Mouse (Mus musculus) adrenal gland, adult (tissue): ENCODE data around the gene Pibf1.

Source experiments
- DNase-seq, 2 experiments: peaks; one replicate each; pipeline ENCODE4 v3.0.0; 2022 to 2023; ENCODE audit warnings: low spot score in 1 of 2; ENCODE audit not compliant: inconsistent age in 2 of 2

Gene Pibf1

DNA sequence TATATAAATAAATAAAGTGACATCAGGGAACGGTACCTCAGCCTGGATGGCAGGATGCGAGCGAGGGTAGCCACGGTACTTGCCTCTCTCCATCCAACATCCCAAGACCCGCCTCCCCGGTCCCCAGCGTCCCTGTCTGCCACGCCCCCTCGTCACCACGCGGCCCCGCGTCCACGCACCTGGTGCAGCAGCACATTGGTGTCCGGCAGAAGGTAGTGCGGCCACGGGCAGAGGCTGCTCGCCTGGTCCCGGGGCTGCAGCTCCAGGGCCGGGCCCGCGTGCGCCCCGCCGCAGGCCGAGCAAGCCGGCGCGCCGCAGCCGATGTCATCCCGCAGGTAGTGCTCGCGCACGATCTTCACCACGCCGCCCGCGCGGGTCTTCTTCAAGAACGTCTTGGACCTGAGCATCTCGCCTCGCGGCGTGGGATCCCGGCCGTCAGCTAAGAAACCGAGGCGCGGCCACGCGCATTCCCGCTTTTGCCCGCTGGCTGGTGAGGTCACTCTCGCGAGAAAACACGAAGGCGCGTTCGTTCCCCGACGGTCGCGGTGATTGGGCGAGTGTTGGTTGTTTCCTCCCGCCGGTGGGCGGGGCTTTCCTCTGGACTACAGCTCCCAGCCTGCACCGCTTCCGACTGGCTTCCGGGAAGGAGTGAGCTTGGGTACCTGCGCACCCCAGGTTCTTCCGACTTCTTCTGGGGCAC, at the start of gene Pibf1, which contains the start of gene Dis3:
Pibf1 (plus strand) TSS at position 158 of the 700 bp plus-strand sequence.
Dis3 (minus strand) TSS at position 504 of the 700 bp plus-strand sequence.
- peak; percentile 99 for DNase-seq

DNA sequence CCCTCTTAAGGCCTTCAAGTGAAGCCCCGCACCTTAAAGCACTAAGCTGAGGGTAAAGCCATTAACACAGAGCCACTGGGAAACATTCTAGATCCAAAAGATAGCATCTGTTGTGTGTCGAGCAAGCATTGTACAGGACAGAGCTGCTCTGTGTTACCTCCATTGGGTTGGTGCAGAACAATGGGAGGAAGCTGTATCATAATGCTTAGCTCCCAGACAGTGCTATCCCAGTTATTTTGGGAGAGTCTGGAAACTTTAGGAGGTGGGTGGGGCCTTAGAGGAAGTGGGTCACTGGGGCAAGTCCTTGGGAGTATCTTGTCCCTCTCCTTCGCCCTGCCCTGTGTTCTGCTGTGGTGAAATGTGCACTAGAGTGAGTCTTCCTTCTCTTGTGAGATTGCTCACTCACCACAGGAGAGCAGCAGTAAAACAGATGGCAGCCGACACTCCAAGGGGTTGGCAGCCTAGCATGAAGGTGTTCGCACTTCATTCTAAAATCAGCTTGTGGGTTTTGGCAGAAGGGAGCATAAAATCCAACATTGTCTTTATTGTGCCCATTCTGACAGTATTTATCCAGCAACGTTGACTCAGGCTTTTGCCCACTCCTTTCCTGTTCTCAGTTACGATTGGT, 40.2 kb upstream of the Pibf1 start:
- DNase-seq = no peak

DNA sequence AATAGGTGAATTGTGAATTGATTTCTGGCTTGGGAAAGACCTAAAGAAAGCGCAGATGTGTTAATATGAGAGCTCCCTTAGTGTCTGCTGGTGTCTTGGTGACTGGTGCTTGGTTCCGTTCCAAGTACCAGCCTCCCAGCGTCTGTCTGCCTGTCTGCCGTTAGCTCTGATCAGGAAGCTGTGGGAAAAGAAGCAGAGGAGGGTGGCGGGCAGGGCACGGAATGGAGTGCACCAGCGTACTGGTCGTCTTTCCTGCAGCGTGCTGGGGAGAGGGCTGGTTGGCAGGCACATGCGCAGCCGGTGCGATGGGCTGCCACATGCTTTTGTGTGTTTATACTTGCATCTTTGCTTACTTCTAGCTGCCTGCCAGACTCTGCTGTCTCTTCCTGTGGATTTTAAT, 38.6 kb upstream of the Pibf1 start:
- DNase-seq = no peak

DNA sequence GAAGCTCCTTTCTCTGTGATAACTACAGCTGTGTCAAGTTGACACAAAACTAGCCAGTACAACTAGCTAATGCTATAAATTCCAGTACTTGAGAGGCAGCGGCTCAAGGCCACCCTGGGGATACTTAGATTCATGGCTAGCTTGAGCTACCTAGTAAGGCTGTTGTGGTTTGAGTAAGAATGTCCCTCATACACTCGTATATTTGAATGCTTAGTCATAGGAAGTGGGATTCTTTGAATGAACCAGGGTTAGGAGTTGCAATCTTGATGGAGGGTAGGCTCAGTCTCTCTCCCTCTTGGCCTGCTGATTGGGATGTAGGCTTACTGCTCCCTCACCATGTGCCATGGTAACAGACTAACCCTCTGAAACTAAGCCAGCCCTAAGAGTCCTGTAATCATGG, 36.1 kb upstream of the Pibf1 start:
- no peak for DNase-seq

DNA sequence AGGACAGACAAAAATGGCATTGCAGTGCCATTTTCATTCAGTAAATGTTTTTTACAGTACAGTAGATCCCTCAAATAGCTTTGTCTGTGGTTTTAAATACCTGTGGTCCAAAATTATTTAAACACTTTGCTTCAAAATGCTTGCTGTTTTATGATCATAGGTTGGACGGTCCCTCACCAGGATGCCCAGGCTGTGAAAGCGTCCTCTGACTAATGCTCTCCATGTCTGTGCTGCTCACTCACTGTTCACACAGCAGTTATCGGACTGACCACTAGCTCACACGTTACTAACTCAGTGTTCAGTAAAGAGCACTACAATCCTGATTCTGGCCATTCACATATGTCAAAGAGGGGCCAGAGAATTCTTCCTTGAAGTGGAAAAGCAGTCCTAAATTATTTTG, 28.1 kb upstream of the Pibf1 start:
- no peak for DNase-seq

DNA sequence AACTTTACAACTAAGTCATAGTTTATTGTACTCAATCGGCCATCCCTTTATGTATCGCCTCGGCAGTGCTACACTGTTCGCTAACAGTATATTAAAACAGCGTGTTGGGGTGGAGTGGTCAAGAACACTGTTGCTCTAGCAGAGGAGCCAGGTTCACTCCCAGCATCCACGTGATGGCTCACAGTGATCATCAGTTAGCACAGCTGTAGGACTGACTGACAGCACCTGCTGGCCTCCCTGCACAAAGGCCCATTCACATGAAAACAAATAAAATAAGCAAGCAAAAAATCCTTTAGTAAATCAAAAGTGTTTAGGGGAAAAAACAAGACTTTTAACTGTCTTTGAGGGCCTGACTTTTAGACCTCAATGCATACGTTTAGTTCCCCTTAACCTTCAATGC, 10.3 kb upstream of the Pibf1 start:
- DNase-seq = no peak

DNA sequence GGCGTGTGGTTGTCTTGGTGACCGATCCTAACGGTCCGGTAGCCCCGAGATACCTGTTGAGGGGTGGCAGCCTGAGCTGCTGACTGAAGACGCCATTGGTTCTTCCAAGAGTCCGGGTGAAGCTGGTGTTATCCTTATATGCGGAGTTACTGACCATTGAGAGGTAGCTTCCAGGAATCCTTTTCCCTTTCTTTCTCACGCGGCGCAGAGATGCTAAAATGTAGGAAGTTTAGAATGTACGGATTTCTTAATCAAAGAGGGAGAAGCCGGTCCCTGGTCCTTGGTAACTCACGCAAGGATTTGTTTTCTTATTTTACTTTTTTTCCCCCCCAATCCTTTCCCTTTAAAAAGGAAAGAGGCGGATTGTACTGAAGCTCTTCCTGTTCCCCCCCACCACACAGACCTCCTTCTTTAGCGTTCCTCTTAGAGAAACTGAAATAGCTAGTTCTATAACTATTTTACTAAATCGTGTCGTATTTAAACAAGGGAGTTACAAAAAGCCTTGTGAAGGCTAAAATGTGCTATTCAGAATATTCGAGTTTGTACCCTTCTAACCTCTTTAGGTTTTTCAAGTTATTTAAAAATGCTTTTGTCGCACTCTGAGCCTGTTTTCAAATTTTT, 853 bp downstream of the Pibf1 start:
- no peak for DNase-seq

DNA sequence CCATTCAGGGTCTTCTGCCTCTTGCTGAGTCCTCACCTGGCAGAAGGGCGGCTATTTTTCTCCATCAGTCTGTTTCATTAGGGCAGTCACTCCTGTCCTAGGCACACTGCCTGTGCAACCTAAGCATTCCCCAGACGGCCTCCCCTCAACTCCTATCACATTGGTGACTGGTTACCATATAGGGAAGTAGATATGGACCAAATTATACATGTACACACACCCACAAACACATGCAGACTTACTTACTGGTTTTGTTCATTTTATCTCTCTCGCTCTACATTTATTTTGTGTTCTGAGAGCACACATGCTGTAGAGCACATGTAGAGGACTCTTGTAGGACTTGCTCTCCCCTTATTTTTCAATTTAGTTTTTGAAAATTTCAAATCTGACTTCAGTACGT, 3.8 kb downstream of the Pibf1 start:
- DNase-seq = no peak

DNA sequence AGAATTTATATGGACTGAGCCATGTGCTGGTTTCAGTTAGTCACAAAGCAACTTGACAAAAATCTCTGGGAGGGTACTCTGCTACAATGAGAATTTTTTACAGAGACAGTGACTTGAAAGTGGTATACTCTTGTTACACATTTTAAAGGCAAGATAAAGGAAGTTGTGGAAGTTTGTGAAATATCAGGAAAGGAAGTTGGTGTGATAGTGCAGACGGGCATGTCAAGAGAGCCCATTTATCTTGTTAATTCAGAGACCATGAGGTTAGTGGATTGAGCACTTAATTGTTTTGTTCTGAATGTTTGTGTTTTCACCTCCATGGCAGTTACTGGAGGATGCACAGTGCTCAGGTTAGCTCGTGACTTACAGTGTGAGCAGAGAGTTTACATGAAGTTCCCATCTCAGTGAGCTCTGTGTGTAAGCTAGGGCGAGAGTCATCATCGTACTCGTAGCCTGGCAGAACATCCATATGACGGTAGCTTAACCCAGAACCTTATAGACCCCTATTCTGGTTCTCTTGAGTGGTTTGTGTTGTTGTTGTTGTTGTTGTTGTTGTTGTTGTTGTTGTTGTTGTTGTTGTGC, 5.4 kb downstream of the Pibf1 start:
- no peak for DNase-seq

DNA sequence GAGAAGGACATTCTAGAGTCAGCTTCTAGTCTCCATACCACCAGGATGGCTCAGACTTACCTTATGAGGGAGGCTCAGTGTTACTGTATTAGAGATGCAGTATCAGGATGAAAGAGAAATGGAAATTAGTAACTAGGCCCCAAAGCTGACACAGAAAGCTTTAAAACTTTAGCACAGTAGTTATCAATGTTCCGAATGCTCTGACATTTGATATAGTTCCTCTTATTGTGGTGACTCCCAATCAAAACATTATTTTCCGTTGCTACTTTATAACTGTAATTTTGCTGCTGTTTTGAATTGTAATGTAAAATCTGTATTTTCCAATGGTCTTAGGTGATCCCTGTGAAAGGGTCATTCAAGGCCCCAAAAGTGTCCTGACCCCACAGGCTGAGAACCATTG, 7.4 kb downstream of the Pibf1 start:
- no peak for DNase-seq

DNA sequence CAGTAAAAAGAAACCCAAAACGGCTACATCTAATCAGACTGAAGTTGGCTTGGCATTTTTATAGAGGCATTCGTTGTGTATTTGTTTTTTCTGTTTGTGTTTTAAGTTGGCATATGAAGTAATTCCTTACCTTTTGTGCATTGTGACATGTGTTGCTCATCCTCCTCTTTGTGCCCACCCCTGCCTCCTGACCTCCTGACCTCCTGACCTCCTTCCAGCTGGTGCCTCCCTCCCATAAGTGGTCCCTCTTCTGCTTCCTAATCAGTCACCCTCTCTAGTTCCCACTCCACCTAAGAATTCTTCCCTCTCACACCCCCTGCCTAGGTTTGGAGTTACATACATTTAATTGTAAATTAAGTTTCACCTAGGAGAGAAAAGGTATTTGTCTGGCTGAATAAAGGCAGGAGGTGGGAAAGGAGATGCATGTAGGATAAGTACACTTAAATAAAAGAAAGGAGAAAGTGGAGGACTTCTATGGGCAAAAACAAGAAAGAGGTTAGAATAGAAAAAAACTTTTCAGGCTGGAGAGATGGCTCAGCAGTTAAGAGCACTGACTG, 8.5 kb downstream of the Pibf1 start:
- no peak for DNase-seq

DNA sequence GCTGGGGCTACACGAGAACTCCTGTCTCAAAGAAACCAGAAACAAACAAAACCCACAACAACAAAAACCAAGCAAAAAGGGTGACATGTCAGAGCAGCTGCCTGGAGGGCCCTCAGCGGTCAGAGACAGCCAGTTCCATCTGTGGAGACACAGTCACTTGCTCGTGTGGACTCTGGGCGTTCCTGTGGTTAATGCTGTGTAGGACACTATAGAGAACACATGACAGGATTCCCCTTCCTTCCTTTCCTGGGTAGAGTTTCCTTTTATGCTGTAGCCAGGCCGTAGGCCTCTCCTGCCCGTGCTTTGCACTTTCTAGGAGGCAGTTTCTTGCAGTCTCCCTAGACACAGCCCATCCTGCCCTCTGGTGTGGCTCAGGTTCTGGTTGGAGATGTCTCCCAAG, 9.5 kb downstream of the Pibf1 start:
- DNase-seq = no peak

DNA sequence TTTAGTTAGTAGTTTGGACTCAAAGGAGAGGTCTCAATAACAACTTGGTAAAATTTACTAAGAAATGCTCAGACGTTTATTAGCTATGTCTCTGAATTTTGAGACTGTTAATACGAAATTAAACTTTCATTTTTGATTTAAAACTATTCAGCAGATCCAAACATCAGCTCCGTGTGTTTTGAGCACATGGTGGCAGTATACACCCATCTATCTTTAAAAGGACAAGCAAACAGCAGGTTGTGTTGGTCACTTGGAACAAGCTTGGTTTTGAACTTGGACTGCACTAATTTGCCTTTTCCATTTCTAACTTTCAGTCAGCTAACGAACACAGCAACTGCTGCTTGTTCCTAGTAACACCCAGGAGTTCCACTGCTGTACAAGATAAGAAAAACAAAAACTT, 18.4 kb downstream of the Pibf1 start:
- DNase-seq = peak in 1 of 2 experiments; percentile 69

DNA sequence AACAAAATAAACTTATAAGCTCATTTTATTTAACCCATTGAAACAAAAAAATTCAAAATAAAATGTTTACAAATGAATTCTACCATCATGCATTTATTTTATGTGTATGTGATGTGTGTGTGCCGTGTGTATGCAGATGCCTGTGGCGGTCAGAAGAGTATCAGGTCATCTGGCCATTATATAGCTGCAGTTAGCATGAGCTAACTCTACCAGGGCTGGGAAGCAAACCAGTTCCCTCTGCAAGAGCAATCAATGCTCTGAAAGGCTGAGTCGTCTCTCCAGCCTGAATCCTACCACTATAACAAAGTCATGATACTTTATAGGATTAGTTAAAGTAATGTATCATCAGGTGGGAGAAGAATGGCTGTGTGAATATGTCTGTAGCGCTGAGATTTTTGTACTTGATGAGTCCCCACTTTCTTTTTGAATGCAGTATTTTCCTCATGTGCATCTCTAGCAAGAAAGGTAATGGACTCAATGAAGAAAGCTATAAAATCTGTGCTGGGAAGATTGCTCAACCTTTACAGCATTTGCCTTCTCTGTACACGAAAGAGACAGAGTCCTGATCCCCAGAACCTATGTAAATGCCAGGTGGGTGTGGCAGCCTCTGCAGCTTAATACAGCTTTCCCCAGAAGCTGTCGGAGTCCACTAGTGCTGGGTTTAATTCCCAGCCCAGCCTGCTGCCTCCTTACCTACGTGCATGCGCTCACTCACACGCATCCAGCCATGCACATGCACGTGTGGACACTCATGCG, 22.5 kb downstream of the Pibf1 start:
- DNase-seq = no peak

DNA sequence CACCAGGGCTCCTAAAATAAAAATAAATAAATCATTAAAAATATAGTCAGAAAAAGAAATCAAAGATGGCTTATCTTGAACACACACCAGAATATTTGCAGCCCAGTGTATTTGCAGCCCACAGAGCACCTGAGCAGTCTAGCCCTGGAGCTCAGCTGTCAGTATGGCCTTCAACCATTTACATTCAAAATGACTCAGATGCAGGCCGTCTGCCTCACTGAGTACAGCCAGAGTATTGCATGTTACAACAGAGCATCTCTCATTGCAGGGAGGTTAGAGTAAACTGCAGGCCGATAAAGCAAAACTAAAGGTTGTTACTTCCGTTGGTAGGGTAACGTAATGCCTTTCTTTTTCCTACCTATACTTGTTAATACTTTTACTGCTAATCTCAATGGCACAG, 24.9 kb downstream of the Pibf1 start:
- DNase-seq = peak; percentile 28 to 68

DNA sequence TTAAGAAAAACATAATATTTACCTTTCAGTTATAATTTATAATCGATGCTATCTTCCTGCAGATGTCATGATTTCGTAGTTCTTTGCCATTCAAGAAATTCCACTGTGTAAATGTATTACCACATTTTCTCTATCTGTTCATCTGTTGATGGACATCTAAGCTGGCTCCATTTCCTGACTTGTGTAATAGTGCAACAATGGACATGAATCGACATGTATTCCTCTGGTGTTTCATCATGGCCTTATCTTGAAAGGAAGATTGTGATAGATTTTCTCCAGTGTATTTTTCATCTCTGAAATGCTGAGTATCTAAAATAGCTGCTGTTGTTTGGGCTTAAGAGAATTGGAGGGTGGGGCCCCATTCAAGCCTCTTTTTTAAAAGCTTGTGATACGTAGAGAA, 27.5 kb downstream of the Pibf1 start:
- DNase-seq = peak in 1 of 2 experiments; percentile 58

DNA sequence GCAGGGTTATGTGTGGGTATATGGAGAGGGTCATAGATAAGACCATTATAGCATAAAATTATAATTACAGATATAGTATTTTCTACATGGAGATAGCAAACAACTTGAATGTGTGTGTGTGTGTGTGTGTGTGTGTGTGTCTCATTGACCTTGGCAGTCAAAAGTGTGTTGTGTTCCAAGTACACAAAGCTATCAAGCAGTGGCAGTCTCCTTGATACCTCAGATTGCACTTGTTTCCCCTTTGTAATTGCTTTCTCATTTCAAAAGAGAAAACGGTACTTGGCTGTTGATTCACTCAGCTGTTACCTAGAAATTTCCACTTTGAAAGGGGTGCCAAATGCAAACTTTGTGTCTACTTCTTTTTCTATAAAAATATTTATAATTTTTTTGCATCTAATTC, 28.3 kb downstream of the Pibf1 start:
- DNase-seq = no peak

DNA sequence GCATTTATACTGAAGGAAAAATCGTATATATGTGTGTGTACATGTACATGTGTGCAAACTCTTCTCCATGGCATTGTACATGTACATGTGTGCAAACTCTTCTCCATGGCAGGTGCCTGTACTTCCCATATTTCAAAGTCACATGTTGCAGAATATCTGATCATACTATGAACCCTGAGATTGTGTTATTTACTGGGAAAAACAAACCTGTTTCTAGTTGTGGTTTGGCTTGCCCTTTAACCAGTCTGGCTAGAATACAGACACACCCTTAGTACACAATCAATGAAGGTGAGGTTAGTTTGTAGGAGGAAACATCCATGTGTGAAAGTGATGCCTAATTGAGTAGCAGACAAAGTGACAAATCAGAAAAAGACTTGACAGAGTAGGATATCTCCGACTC, 29.8 kb downstream of the Pibf1 start:
- DNase-seq = no peak

DNA sequence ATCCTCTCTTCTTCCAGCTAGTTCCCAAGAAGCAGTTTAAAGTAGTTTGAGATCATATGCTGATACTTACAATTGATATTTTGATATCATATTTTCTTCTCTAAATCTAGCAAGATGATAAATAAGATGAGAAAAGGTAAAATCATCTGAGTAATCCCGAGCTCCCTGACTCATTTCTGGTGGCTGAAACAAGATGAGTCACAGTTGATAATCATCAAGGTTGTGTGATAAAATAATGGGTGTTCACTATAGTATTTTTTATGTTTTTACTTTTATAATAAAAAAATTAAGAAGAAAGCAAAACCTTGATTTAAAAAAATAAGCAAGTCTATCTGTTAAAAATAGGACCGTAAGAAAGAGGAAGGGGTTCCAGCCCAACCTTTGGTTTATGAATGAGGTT, 34.8 kb downstream of the Pibf1 start:
- DNase-seq = peak in 1 of 2 experiments; percentile 54

DNA sequence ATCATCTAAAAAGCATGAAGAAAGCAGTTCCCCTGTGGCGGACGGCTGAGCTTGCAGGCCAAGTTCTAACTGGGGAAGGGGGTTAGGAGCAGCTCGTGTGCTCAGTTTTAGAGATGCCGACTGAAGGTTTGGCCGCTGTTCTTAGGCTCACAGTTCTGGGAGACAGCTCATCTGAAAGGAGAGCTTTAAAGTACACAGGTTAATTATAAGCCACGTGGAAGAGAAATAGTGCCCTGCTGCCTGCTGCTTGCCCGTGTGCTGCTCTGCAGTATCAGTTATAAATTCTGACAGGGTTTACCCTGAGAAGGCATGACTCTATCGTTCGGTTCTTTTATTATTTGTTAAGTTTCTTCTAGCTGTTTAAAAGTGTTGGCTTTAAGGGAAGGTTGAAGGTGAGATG, 36.5 kb downstream of the Pibf1 start:
- no peak for DNase-seq

DNA sequence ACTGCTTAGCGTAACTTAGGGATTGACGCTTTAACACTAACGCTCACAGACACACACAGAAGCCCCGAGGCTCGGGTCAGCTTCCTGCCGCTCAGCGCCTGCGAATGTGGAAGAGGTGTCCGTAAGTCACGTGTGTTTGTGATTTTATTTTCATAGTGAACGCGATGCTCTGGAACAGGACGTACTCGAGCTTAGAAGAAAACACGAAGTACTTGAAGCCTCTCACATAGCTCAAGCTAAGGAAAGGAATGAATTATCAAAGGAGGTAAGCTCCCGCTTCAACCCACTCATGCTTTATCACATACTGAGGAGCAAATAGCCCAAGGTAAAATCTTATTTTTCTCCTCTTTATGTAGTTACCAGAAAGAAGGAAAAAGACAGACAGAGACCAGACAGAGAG, 37.1 kb downstream of the Pibf1 start:
- no peak for DNase-seq
